Mouse (Mus musculus) limb, embryonic 10.5 days (tissue): ENCODE measurements around the gene Cyth2. TPM values are rescaled to one million over a fixed set of nuclear protein-coding genes. Genes with fewer than 3 reads are reported as not detected.

Experiments used
- DNase-seq: peaks from one replicate; pipeline ENCODE4 v3.0.0-alpha.2; 2017; ENCODE audit warnings: low spot score
- H3K27ac ChIP-seq: fragments of 300-500 bp; sonication (generic); 2 replicates; pipeline ENCODE4 v1.5.1; 2016; ENCODE audit warnings: mild to moderate bottlenecking
- H3K27me3 ChIP-seq: fragments of 300-500 bp; sonication (generic); 2 replicates; pipeline ENCODE4 v1.6.1; 2016; ENCODE audit warnings: low read depth, mild to moderate bottlenecking; ENCODE audit not compliant: poor library complexity, severe bottlenecking
- H3K36me3 ChIP-seq: fragments of 300-500 bp; sonication (generic); 2 replicates; pipeline ENCODE4 v1.6.1; 2016; ENCODE audit warnings: mild to moderate bottlenecking, moderate library complexity
- H3K4me1 ChIP-seq: fragments of 300-500 bp; sonication (generic); 2 replicates; pipeline ENCODE4 v1.6.1; 2016
- H3K4me3 ChIP-seq: fragments of 300-500 bp; sonication (generic); 2 replicates; pipeline ENCODE4 v1.5.1; 2016; ENCODE audit warnings: mild to moderate bottlenecking, moderate library complexity
- H3K9me3 ChIP-seq: fragments of 300-500 bp; sonication (generic); replicated peaks from 2 replicates; pipeline ENCODE4 v1.6.1; 2016; ENCODE audit warnings: mild to moderate bottlenecking
- WGBS: fragments of 180-500 bp; shearing (Covaris S2); methylation state at CpG from one replicate; pipeline ENCODE4 v1.1.7; 2016; 5-methylcytosine and 5-hydroxymethylcytosine counted together
- polyA plus RNA-seq: library from polyadenylated mRNA; unstranded; fragments of >200 nt; fragmentation: Nextera tagmentation; extraction: Ambion mirVana; gene quantifications from 2 replicates; pipeline ENCODE4 v1.2.1, GENCODE M21; 2016

Gene Cyth2
- polyA plus RNA-seq, 1 experiment from 2014 or later = 170 TPM

DNA sequence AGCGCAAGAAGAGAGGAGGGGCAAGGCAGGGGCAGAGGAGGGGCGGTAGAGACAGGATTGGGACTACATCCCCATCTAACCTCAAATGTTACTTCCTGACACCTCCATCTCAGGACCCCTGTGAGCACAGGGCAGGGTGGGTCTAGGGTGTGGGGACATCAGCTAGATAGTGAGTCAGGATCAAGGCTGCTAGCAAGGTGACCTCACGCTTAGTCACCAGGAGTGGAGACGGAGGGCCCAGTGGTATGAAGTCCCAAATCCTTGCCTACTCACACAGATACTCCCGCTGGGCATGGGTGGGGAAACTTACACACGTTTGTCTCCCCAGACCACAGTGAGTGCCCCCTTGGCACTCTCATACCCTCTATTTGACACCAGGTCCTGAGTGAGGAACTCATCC is 11.8 kb downstream of the Cyth2 start:
- peaks cover 34% of the 10 kb centered on the region for H3K27me3 ChIP-seq
- H3K27ac ChIP-seq = no peak overlapping the region
- no peak for DNase-seq
- peaks cover 28% of the 10 kb centered on the region for H3K4me1 ChIP-seq
- 92% methylated on average over 6 of the region's 6 CpGs for WGBS
- H3K4me3 ChIP-seq = no peak overlapping the region
- H3K36me3 ChIP-seq = peaks cover 52% of the 10 kb centered on the region
- H3K9me3 ChIP-seq = no peaks in the 10 kb centered on the region

- 4% methylated on average over 12 of the region's 12 CpGs for WGBS
- H3K4me3 ChIP-seq = peak overlapping the region; percentile 26
- peaks cover 46% of the 10 kb centered on the region for H3K27me3 ChIP-seq
- H3K36me3 ChIP-seq = peaks cover 46% of the 10 kb centered on the region
- no peaks in the 10 kb centered on the region for H3K9me3 ChIP-seq
- H3K27ac ChIP-seq = no peak overlapping the region
- DNase-seq = peak; percentile 97
- peaks cover 33% of the 10 kb centered on the region for H3K4me1 ChIP-seq
These were observed 13.0 kb downstream of the Cyth2 start for GRCm38 (mm10) chr7:45801348-45801747.

DNA sequence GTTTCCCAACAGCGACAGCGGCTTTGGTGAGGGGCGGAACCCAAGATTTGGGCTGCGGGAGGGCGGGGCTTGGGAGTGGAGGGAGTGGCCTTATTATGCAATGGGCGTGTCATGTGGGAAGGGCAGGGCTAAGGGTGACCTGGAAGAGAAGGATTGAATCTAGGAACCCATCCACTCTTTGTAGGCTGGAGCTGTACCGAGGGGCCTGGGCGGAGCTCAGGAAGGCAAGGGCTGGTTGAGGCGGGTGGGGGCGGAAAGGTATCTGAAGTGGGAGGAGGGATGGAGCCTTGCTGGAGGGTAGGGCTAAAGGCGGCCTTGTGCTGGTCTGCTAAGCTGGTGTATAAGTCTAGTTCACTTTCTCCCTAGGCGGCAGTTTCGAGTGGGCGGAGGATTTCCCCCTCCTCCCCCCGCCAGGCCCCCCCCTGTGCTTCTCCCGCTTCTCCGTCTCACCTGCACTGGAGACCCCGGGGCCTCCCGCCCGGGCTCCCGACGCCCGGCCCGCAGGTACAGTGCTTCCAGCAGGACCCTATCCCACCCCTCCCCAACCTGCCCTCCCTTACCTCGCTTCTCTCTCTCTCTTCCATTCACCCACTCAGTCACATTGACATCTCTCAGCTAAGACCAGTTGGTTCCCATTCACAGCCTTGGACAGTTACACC is 13.7 kb downstream of the Cyth2 start:
- no peak overlapping the region for H3K27ac ChIP-seq
- 11% methylated on average over 25 of the region's 25 CpGs for WGBS
- peaks cover 52% of the 10 kb centered on the region for H3K27me3 ChIP-seq
- DNase-seq = peak; percentile 66
- peak overlapping the region; percentile 26 for H3K4me3 ChIP-seq
- H3K9me3 ChIP-seq = no peaks in the 10 kb centered on the region
- H3K4me1 ChIP-seq = peaks cover 33% of the 10 kb centered on the region
- H3K36me3 ChIP-seq = peaks cover 47% of the 10 kb centered on the region

GRCm38 (mm10) chr7:45800001-45800400 is 14.4 kb downstream of the Cyth2 start:
- DNase-seq = no peak
- no peak overlapping the region for H3K27ac ChIP-seq
- no peaks in the 10 kb centered on the region for H3K9me3 ChIP-seq
- H3K4me1 ChIP-seq = peaks cover 33% of the 10 kb centered on the region
- 36% methylated on average over 7 of the region's 7 CpGs for WGBS
- peaks cover 59% of the 10 kb centered on the region for H3K27me3 ChIP-seq
- H3K36me3 ChIP-seq = peaks cover 53% of the 10 kb centered on the region
- H3K4me3 ChIP-seq = peak overlapping the region; percentile 26

- peaks cover 57% of the 10 kb centered on the region for H3K36me3 ChIP-seq
- peaks cover 33% of the 10 kb centered on the region for H3K4me1 ChIP-seq
- H3K9me3 ChIP-seq = no peaks in the 10 kb centered on the region
- no peak for DNase-seq
- H3K27ac ChIP-seq = no peak overlapping the region
- 53% methylated on average over 7 of the region's 7 CpGs for WGBS
- peaks cover 70% of the 10 kb centered on the region for H3K27me3 ChIP-seq
- H3K4me3 ChIP-seq = peak overlapping the region; percentile 62; the same call in 1 of the 2 replicates
These were observed 15.4 kb downstream of the Cyth2 start for GRCm38 (mm10) chr7:45798931-45799330.

- Histone ChIP-seq H3K4me3 (peak overlapping the region; percentile 62), H3K36me3 (peaks cover 57% of the 10 kb centered on the region), H3K27me3 (peaks cover 74% of the 10 kb centered on the region), H3K27ac (peak overlapping the region; percentile 81), H3K4me1 (peaks cover 33% of the 10 kb centered on the region), H3K9me3 (no peaks in the 10 kb centered on the region)
- 4% methylated on average over 19 of the region's 19 CpGs for WGBS
- peak; percentile 66 for DNase-seq
These were observed 15.9 kb downstream of the Cyth2 start for GRCm38 (mm10) chr7:45798511-45798836.

GRCm38 (mm10) chr7:45797661-45798510 is 16.5 kb downstream of the Cyth2 start:
- no peak for DNase-seq

GRCm38 (mm10) chr7:45796950-45797349 is 17.4 kb downstream of the Cyth2 start:
- H3K36me3 ChIP-seq = peaks cover 58% of the 10 kb centered on the region
- no peak for DNase-seq
- no peak overlapping the region for H3K27ac ChIP-seq
- H3K27me3 ChIP-seq = peaks cover 84% of the 10 kb centered on the region
- no peaks in the 10 kb centered on the region for H3K9me3 ChIP-seq
- 46% methylated on average over 6 of the region's 6 CpGs for WGBS
- H3K4me1 ChIP-seq = peaks cover 33% of the 10 kb centered on the region
- H3K4me3 ChIP-seq = peak overlapping the region; percentile 62; the same call in 1 of the 2 replicates

More at GRCm38 (mm10) chr7:45797661-45798510, 16.5 kb downstream of the Cyth2 start:
- Histone ChIP-seq H3K27ac (peak overlapping the region; percentile 81), H3K27me3 (peaks cover 80% of the 10 kb centered on the region), H3K36me3 (peaks cover 58% of the 10 kb centered on the region), H3K4me3 (peak overlapping the region; percentile 62), H3K4me1 (peaks cover 33% of the 10 kb centered on the region), H3K9me3 (no peaks in the 10 kb centered on the region)
- WGBS = 1% methylated on average over 60 of the region's 60 CpGs

DNA sequence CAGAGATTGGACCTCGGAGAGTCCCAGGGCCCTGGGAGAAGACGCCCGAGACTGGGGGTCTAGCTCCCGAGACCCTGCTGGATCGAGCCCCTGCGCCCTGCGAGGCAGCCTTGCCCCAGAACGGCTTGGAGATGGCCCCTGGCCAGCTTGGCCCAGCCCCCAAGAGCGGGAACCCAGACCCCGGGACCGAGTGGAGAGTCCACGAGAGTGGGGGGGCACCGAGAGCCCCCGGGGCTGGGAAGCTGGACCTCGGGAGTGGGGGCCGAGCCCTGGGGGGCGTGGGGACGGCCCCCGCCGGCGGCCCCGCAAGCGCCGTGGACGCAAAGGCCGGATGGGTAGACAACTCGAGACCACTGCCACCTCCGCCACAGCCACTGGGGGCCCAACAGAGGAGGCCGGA is 19.4 kb downstream of the Cyth2 start:
- H3K9me3 ChIP-seq = no peaks in the 10 kb centered on the region
- 0 out of 2 replicates have a peak overlapping the region, but pooled peaks have one; percentile 22 for H3K27ac ChIP-seq
- no peak for DNase-seq
- H3K27me3 ChIP-seq = peaks cover 74% of the 10 kb centered on the region
- peaks cover 19% of the 10 kb centered on the region for H3K4me1 ChIP-seq
- 95% methylated on average over 29 of the region's 29 CpGs for WGBS
- H3K4me3 ChIP-seq = no peak overlapping the region
- H3K36me3 ChIP-seq = peaks cover 70% of the 10 kb centered on the region

DNA sequence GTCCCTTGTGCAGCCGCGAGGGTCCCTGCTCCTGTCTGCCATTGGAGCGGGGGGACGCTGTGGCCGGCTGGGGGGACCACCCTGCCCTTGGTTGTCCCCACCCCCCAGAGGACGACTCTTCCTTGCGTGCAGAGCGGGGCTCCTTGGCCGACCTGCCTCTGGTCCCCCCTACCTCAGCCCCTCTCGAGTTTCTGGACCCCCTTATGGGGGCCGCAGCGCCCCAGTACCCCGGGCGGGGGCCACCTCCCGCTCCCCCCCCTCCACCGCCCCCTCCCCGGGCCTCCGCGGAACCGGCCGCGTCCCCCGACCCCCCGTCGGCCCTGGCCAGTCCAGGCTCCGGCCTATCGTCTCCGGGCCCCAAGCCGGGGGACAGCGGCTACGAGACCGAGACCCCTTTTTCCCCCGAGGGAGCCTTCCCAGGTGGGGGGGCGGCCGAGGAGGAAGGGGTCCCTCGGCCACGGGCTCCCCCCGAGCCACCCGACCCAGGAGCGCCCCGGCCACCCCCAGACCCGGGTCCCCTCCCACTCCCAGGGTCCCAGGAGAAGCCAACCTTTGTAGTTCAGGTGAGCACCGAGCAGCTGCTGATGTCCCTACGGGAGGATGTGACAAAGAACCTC is 20.3 kb downstream of the Cyth2 start:
- WGBS = 85% methylated on average over 44 of the region's 44 CpGs

GRCm38 (mm10) chr7:45793240-45793639 is 21.1 kb downstream of the Cyth2 start:
- WGBS = 80% methylated on average over 24 of the region's 24 CpGs
- H3K36me3 ChIP-seq = peaks cover 87% of the 10 kb centered on the region
- no peak overlapping the region for H3K4me3 ChIP-seq
- 0 out of 2 replicates have a peak overlapping the region, but pooled peaks have one; percentile 42 for H3K27ac ChIP-seq
- DNase-seq = no peak
- H3K4me1 ChIP-seq = peaks cover 11% of the 10 kb centered on the region
- H3K9me3 ChIP-seq = no peaks in the 10 kb centered on the region
- H3K27me3 ChIP-seq = peaks cover 57% of the 10 kb centered on the region

More for the DNA sequence above, 20.3 kb downstream of the Cyth2 start:
- Histone ChIP-seq H3K9me3 (no peaks in the 10 kb centered on the region), H3K27me3 (peaks cover 65% of the 10 kb centered on the region), H3K4me3 (no peak overlapping the region), H3K27ac (no peak overlapping the region), H3K36me3 (peaks cover 79% of the 10 kb centered on the region), H3K4me1 (peaks cover 17% of the 10 kb centered on the region)
- no peak for DNase-seq

- Histone ChIP-seq H3K36me3 (peaks cover 98% of the 10 kb centered on the region), H3K4me3 (no peak overlapping the region), H3K9me3 (no peaks in the 10 kb centered on the region), H3K27ac (no peak overlapping the region), H3K27me3 (peaks cover 44% of the 10 kb centered on the region), H3K4me1 (peaks cover 10% of the 10 kb centered on the region)
- WGBS = 72% methylated on average over 17 of the region's 17 CpGs
- DNase-seq = no peak
These were observed 22.5 kb downstream of the Cyth2 start for GRCm38 (mm10) chr7:45791756-45792490.
